Mouse (Mus musculus): ENCODE measurements around the gene Sec14l2. TPM values are rescaled to one million over a fixed set of nuclear protein-coding genes. Genes with fewer than 3 reads are reported as not detected.

The Sec14l2 gene
- polyA plus RNA-seq (2015; fragmentation: Nextera tagmentation; extraction: Ambion mirVana): 2.9 and 3.3 TPM in 2 replicates

GRCm38 (mm10) chr11:4122742-4123579 lies at the start of gene Sec14l2:
Gene Sec14l2 (minus strand): TSS chr11:4123415.
- H3K27ac ChIP-seq (ENCODE audit: low read length): no peak within 1 kb of the TSS
- peaks cover 8% of the 10 kb centered on the region for H3K4me1 ChIP-seq (replicated peaks; ENCODE audit: control insufficient read depth, insufficient read depth, low read length)
- H3K9me3 ChIP-seq (ENCODE audit: control insufficient read depth, low read length): peaks cover 10% of the 10 kb centered on the region; the same call in 1 of the 2 replicates
- 66% methylated on average over 10 of the region's 10 CpGs for WGBS
- no peak within 1 kb of the TSS for H3K9ac ChIP-seq (ENCODE audit: low read length)
- H3K27me3 ChIP-seq (ENCODE audit: control insufficient read depth, insufficient read depth, low read depth, low read length): no peaks in the 10 kb centered on the region
- ATAC-seq (ENCODE audit: low read depth): no peak
- no peak within 1 kb of the TSS for H3K4me2 ChIP-seq (ENCODE audit: low read depth, low read length)
- H3K36me3 ChIP-seq (ENCODE audit: control insufficient read depth, insufficient read depth, low read length): no peaks in the 10 kb centered on the region
- H3K4me3 ChIP-seq (ENCODE audit: low read length): no peak within 1 kb of the TSS

- H3K36me3 ChIP-seq (ENCODE audit: control insufficient read depth, insufficient read depth, low read length): peaks cover 55% of the 10 kb centered on the region
- H3K9ac ChIP-seq (ENCODE audit: low read length): no peak overlapping the region
- H3K27ac ChIP-seq (ENCODE audit: low read length): no peak overlapping the region
- no peak for ATAC-seq (ENCODE audit: low read depth)
- WGBS: 88% methylated on average over 7 of the region's 7 CpGs
- no peak overlapping the region for H3K4me2 ChIP-seq (ENCODE audit: low read depth, low read length)
- no peak overlapping the region for H3K4me3 ChIP-seq (ENCODE audit: low read length)
- no peaks in the 10 kb centered on the region for H3K27me3 ChIP-seq (ENCODE audit: control insufficient read depth, insufficient read depth, low read depth, low read length)
- H3K4me1 ChIP-seq (replicated peaks; ENCODE audit: control insufficient read depth, insufficient read depth, low read length): peaks cover 5% of the 10 kb centered on the region
- H3K9me3 ChIP-seq (ENCODE audit: control insufficient read depth, low read length): no peaks in the 10 kb centered on the region
Observed at GRCm38 (mm10) chr11:4166467-4167090, 43.4 kb upstream of the Sec14l2 start.

- 96% methylated on average over 2 of the region's 2 CpGs for WGBS
- Histone ChIP-seq H3K4me3 (ENCODE audit: low read length) (no peak overlapping the region), H3K27ac (ENCODE audit: low read length) (no peak overlapping the region), H3K4me1 (replicated peaks; ENCODE audit: control insufficient read depth, insufficient read depth, low read length) (peaks cover 13% of the 10 kb centered on the region), H3K36me3 (ENCODE audit: control insufficient read depth, insufficient read depth, low read length) (peaks cover 40% of the 10 kb centered on the region), H3K4me2 (ENCODE audit: low read depth, low read length) (no peak overlapping the region), H3K27me3 (ENCODE audit: control insufficient read depth, insufficient read depth, low read depth, low read length) (no peaks in the 10 kb centered on the region), H3K9me3 (ENCODE audit: control insufficient read depth, low read length) (no peaks in the 10 kb centered on the region), H3K9ac (ENCODE audit: low read length) (no peak overlapping the region)
- no peak for ATAC-seq (ENCODE audit: low read depth)
Observed at GRCm38 (mm10) chr11:4164701-4165100, 41.5 kb upstream of the Sec14l2 start.

- Histone ChIP-seq H3K9ac (ENCODE audit: low read length) (peak overlapping the region; percentile 86), H3K4me2 (ENCODE audit: low read depth, low read length) (peak overlapping the region; percentile 68), H3K4me3 (ENCODE audit: low read length) (peak overlapping the region; percentile 84), H3K4me1 (replicated peaks; ENCODE audit: control insufficient read depth, insufficient read depth, low read length) (peaks cover 17% of the 10 kb centered on the region), H3K27ac (ENCODE audit: low read length) (peak overlapping the region; percentile 79), H3K27me3 (ENCODE audit: control insufficient read depth, insufficient read depth, low read depth, low read length) (no peaks in the 10 kb centered on the region), H3K36me3 (ENCODE audit: control insufficient read depth, insufficient read depth, low read length) (peaks cover 17% of the 10 kb centered on the region), H3K9me3 (ENCODE audit: control insufficient read depth, low read length) (no peaks in the 10 kb centered on the region)
- 4% methylated on average over 15 of the region's 15 CpGs for WGBS
- ATAC-seq (ENCODE audit: low read depth): no peak
Observed at GRCm38 (mm10) chr11:4160758-4161480, 37.7 kb upstream of the Sec14l2 start.

- 2% methylated on average over 54 of the region's 54 CpGs for WGBS
- Histone ChIP-seq H3K27ac (ENCODE audit: low read length) (peak within 1 kb of the TSS; percentile 79), H3K9ac (ENCODE audit: low read length) (peak within 1 kb of the TSS; percentile 86), H3K4me2 (ENCODE audit: low read depth, low read length) (peak within 1 kb of the TSS; percentile 68), H3K4me1 (replicated peaks; ENCODE audit: control insufficient read depth, insufficient read depth, low read length) (peaks cover 17% of the 10 kb centered on the region), H3K36me3 (ENCODE audit: control insufficient read depth, insufficient read depth, low read length) (peaks cover 11% of the 10 kb centered on the region), H3K27me3 (ENCODE audit: control insufficient read depth, insufficient read depth, low read depth, low read length) (no peaks in the 10 kb centered on the region), H3K9me3 (ENCODE audit: control insufficient read depth, low read length) (no peaks in the 10 kb centered on the region), H3K4me3 (ENCODE audit: low read length) (peak within 1 kb of the TSS; percentile 84)
- peak; percentile 98 for ATAC-seq (ENCODE audit: low read depth)
Observed at GRCm38 (mm10) chr11:4159808-4160708, 36.8 kb upstream of the Sec14l2 start, which contains the start of the genes Ccdc157 and Sf3a1. Gene Ccdc157 (minus strand): TSS chr11:4160293. Gene Sf3a1 (plus strand): TSS chr11:4160350.

- no peak for ATAC-seq (ENCODE audit: low read depth)
- Histone ChIP-seq H3K4me2 (ENCODE audit: low read depth, low read length) (no peak overlapping the region), H3K27me3 (ENCODE audit: control insufficient read depth, insufficient read depth, low read depth, low read length) (no peaks in the 10 kb centered on the region), H3K27ac (ENCODE audit: low read length) (no peak overlapping the region), H3K9me3 (ENCODE audit: control insufficient read depth, low read length) (no peaks in the 10 kb centered on the region), H3K9ac (ENCODE audit: low read length) (no peak overlapping the region), H3K4me1 (replicated peaks; ENCODE audit: control insufficient read depth, insufficient read depth, low read length) (peaks cover 17% of the 10 kb centered on the region), H3K4me3 (ENCODE audit: low read length) (no peak overlapping the region), H3K36me3 (ENCODE audit: control insufficient read depth, insufficient read depth, low read length) (peaks cover 8% of the 10 kb centered on the region)
- 78% methylated on average over 3 of the region's 3 CpGs for WGBS
Observed at GRCm38 (mm10) chr11:4158676-4159075, 35.5 kb upstream of the Sec14l2 start.

GRCm38 (mm10) chr11:4155641-4156040 lies 32.4 kb upstream of the Sec14l2 start:
- no peak overlapping the region for H3K27ac ChIP-seq (ENCODE audit: low read length)
- no peak for ATAC-seq (ENCODE audit: low read depth)
- H3K9me3 ChIP-seq (ENCODE audit: control insufficient read depth, low read length): no peaks in the 10 kb centered on the region
- no peaks in the 10 kb centered on the region for H3K27me3 ChIP-seq (ENCODE audit: control insufficient read depth, insufficient read depth, low read depth, low read length)
- no peak overlapping the region for H3K4me3 ChIP-seq (ENCODE audit: low read length)
- no peaks in the 10 kb centered on the region for H3K36me3 ChIP-seq (ENCODE audit: control insufficient read depth, insufficient read depth, low read length)
- H3K9ac ChIP-seq (ENCODE audit: low read length): no peak overlapping the region
- peaks cover 6% of the 10 kb centered on the region; the same call in 1 of the 2 replicates for H3K4me1 ChIP-seq (replicated peaks; ENCODE audit: control insufficient read depth, insufficient read depth, low read length)
- WGBS: 64% methylated on average over 5 of the region's 5 CpGs
- H3K4me2 ChIP-seq (ENCODE audit: low read depth, low read length): no peak overlapping the region

- no peak for ATAC-seq (ENCODE audit: low read depth)
- Histone ChIP-seq H3K4me3 (ENCODE audit: low read length) (no peak overlapping the region), H3K9me3 (ENCODE audit: control insufficient read depth, low read length) (no peaks in the 10 kb centered on the region), H3K27ac (ENCODE audit: low read length) (no peak overlapping the region), H3K4me2 (ENCODE audit: low read depth, low read length) (no peak overlapping the region), H3K27me3 (ENCODE audit: control insufficient read depth, insufficient read depth, low read depth, low read length) (no peaks in the 10 kb centered on the region), H3K4me1 (replicated peaks; ENCODE audit: control insufficient read depth, insufficient read depth, low read length) (no peaks in the 10 kb centered on the region), H3K9ac (ENCODE audit: low read length) (no peak overlapping the region), H3K36me3 (ENCODE audit: control insufficient read depth, insufficient read depth, low read length) (no peaks in the 10 kb centered on the region)
- 85% methylated on average over 7 of the region's 7 CpGs for WGBS
Observed at GRCm38 (mm10) chr11:4153694-4154093, 30.5 kb upstream of the Sec14l2 start.

Measured in lung, embryonic 16.5 days (tissue).